Comparison of ENCODE assay signal across 8 mouse cellular contexts in the genomic region with DNA sequence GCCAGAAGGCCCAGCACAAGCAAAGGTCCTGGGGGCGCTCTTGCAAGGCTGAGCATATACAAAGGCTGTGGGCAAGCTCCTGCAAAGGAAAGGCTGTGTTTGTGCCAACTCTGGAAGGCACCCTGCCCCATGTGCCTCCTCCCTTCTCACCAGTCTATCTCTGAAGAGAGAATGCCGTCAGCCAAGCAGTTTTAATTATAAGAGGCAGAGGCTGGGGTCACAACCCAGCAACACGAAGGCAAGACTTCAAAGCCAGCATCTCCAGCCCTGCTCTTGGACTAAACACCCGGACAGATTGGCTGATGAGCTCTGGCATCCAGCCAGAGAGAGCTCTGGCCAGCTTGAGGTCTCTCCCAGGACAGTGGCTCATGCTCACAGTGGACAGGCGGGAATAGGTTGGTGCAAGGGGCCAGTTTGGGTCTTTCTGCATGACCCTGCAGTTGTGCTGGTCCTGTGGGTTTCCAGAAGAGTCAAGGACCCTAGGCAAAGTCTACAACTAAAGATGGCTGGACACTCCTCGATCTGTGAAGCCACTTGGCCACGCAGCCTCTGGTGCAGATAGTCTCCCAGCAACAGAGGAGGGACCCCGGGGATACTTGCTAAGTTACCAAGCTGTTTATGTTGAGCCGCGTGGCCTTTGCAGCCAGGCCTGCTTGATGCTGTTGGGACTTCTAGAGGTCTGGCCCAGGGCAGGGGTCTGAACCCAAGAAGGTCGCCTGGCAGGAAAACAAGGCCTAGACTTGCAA. TPM values are rescaled to one million over a fixed set of nuclear protein-coding genes. Genes with fewer than 3 reads are reported as not detected.
DNase-seq lines count a peak whose midpoint lies in the region; ATAC-seq and TF ChIP-seq lines count a peak whose summit lies in the region.

No protein-coding gene starts in this region.

- H3K9ac ChIP-seq in heart, adult 2 months (ENCODE audit: low read depth, low read length), result no peak overlapping the region
- H3K9ac ChIP-seq in stomach, embryonic 16.5 days (ENCODE audit: low read length), result peak overlapping the region; percentile 7
- H3K9ac ChIP-seq in stomach, postnatal 0 days (ENCODE audit: low read length), result no peak overlapping the region

- peak; percentile 51 to 53 for DNase-seq in heart, adult 2 months
- no peak for DNase-seq in heart, postnatal 25 days (ENCODE audit: low spot score)
- DNase-seq in stomach, postnatal 0 days (ENCODE audit: low spot score), result no peak
- DNase-seq in kidney, adult 2 months, result peak; percentile 36
- DNase-seq in skeletal muscle tissue, adult 2 months (ENCODE audit: low read depth, low spot score), result peak; percentile 25
- DNase-seq in thymus, adult 2 months, result no peak
- no peak for DNase-seq in thymus, postnatal 10 days (ENCODE audit: low spot score in 2 of 2)

- TF ChIP-seq POLR2A in heart, adult 2 months (IDR thresholded peaks at IDR 0.05; ENCODE audit: insufficient read depth, low read depth, low read length), result no peak
- no peak for TF ChIP-seq POLR2A in kidney, adult 2 months (IDR thresholded peaks at IDR 0.05; ENCODE audit: low read depth, low read length)
- no peak for TF ChIP-seq POLR2A in thymus, adult 2 months (IDR thresholded peaks at IDR 0.05; ENCODE audit: control insufficient read depth, extremely low read depth, insufficient read depth, low read length, poor library complexity)

- no peaks in the 10 kb centered on the region for H3K36me3 ChIP-seq in heart, adult 2 months (ENCODE audit: control insufficient read depth, insufficient read depth, low read length)
- no peaks in the 10 kb centered on the region for H3K36me3 ChIP-seq in stomach, embryonic 16.5 days (ENCODE audit: control insufficient read depth, insufficient read depth, low read length)
- H3K36me3 ChIP-seq in stomach, postnatal 0 days (ENCODE audit: control insufficient read depth, insufficient read depth, low read length), result no peaks in the 10 kb centered on the region
- no peaks in the 10 kb centered on the region for H3K36me3 ChIP-seq in kidney, adult 2 months (ENCODE audit: control insufficient read depth, insufficient read depth, low read length)
- H3K36me3 ChIP-seq in thymus, adult 2 months (ENCODE audit: control insufficient read depth, insufficient read depth, low read length), result no peaks in the 10 kb centered on the region

- no peak overlapping the region for H3K4me3 ChIP-seq in heart, adult 2 months
- H3K4me3 ChIP-seq in stomach, embryonic 16.5 days (replicated peaks; ENCODE audit: low read length), result no peak overlapping the region
- no peak overlapping the region for H3K4me3 ChIP-seq in stomach, postnatal 0 days (ENCODE audit: low read depth, low read length)
- no peak overlapping the region for H3K4me3 ChIP-seq in kidney, adult 2 months (ENCODE audit: insufficient read depth, low read depth, low read length)
- no peak overlapping the region for H3K4me3 ChIP-seq in thymus, adult 2 months (ENCODE audit: control insufficient read depth, insufficient read depth, low read length)

- no peaks in the 10 kb centered on the region; the same call in 1 of the 2 replicates for H3K27me3 ChIP-seq in heart, adult 2 months (ENCODE audit: control insufficient read depth, insufficient read depth, low read length)
- no peaks in the 10 kb centered on the region for H3K27me3 ChIP-seq in stomach, embryonic 16.5 days (ENCODE audit: control insufficient read depth, insufficient read depth, low read length)
- H3K27me3 ChIP-seq in stomach, postnatal 0 days (ENCODE audit: control insufficient read depth, insufficient read depth, low read length), result no peaks in the 10 kb centered on the region
- H3K27me3 ChIP-seq in kidney, adult 2 months (replicated peaks; ENCODE audit: control insufficient read depth, insufficient read depth, low read length), result no peaks in the 10 kb centered on the region
- no peaks in the 10 kb centered on the region for H3K27me3 ChIP-seq in thymus, adult 2 months (ENCODE audit: control insufficient read depth, insufficient read depth, low read length)

- H3K9me3 ChIP-seq in stomach, embryonic 16.5 days (replicated peaks; ENCODE audit: control insufficient read depth, low read length), result no peaks in the 10 kb centered on the region
- H3K9me3 ChIP-seq in stomach, postnatal 0 days (ENCODE audit: control insufficient read depth, low read length), result no peaks in the 10 kb centered on the region

- no peak for TF ChIP-seq EP300 in heart, adult 2 months (IDR thresholded peaks at IDR 0.05; ENCODE audit: insufficient read depth, low read depth, low read length)
- no peak for TF ChIP-seq EP300 in stomach, postnatal 0 days (optimal IDR thresholded peaks at IDR 0.05)

- no peak for TF ChIP-seq CTCF in heart, adult 2 months (IDR thresholded peaks at IDR 0.05)
- TF ChIP-seq CTCF in stomach, postnatal 0 days (IDR thresholded peaks at IDR 0.05; ENCODE audit: low read depth), result no peak
- no peak for TF ChIP-seq CTCF in kidney, adult 2 months (conservative IDR thresholded peaks at IDR 0.05; ENCODE audit: insufficient read depth, insufficient read length, low read depth, low read length)
- no peak for TF ChIP-seq CTCF in thymus, adult 2 months (IDR thresholded peaks at IDR 0.05; ENCODE audit: borderline replicate concordance, control insufficient read depth, extremely low read depth, insufficient read depth, low read length, poor library complexity)

- H3K27ac ChIP-seq in heart, adult 2 months, result peak overlapping the region; percentile 33
- H3K27ac ChIP-seq in stomach, embryonic 16.5 days (ENCODE audit: low read length), result no peak overlapping the region; the same call in 1 of the 2 replicates
- no peak overlapping the region for H3K27ac ChIP-seq in stomach, postnatal 0 days (replicated peaks)
- H3K27ac ChIP-seq in kidney, adult 2 months (ENCODE audit: insufficient read depth, low read depth, low read length), result no peak overlapping the region
- H3K27ac ChIP-seq in thymus, adult 2 months (ENCODE audit: control insufficient read depth, insufficient read depth, low read length), result no peak overlapping the region

- H3K4me1 ChIP-seq in heart, adult 2 months (ENCODE audit: control insufficient read depth, insufficient read depth, low read length), result no peaks in the 10 kb centered on the region
- peaks cover 9% of the 10 kb centered on the region; the same call in 1 of the 2 replicates for H3K4me1 ChIP-seq in stomach, embryonic 16.5 days (ENCODE audit: control insufficient read depth, insufficient read depth, low read length)
- no peaks in the 10 kb centered on the region for H3K4me1 ChIP-seq in stomach, postnatal 0 days (replicated peaks; ENCODE audit: control insufficient read depth, insufficient read depth)
- H3K4me1 ChIP-seq in kidney, adult 2 months (ENCODE audit: control insufficient read depth, insufficient read depth, low read length), result no peaks in the 10 kb centered on the region; the same call in 1 of the 2 replicates
- H3K4me1 ChIP-seq in thymus, adult 2 months (replicated peaks; ENCODE audit: control insufficient read depth, insufficient read depth, low read length), result no peaks in the 10 kb centered on the region; the same call in 1 of the 2 replicates

- ATAC-seq in stomach, embryonic 16.5 days (ENCODE audit: insufficient read depth, low FRiP score), result peak; percentile 27; the same call in 1 of the 2 replicates
- no peak for ATAC-seq in stomach, postnatal 0 days (ENCODE audit: low FRiP score, low TSS enrichment)

- WGBS in heart, adult 2 months, result 56% methylated on average over 11 of the region's 11 CpGs
- 65% methylated on average over 11 of the region's 11 CpGs for WGBS in stomach, embryonic 16.5 days
- 62% methylated on average over 11 of the region's 11 CpGs for WGBS in stomach, postnatal 0 days
- WGBS in kidney, adult 2 months, result 64% methylated on average over 11 of the region's 11 CpGs
- WGBS in thymus, adult 2 months, result 93% methylated on average over 11 of the region's 11 CpGs

- intact Hi-C loops in heart, adult 2 months (cut with DNase I), result no loop called here
- intact Hi-C loops in heart, postnatal 25 days (cut with DNase I), result no loop called here

- no peak overlapping the region for H3K4me2 ChIP-seq in stomach, embryonic 16.5 days (ENCODE audit: low read depth, low read length)
- H3K4me2 ChIP-seq in stomach, postnatal 0 days (replicated peaks; ENCODE audit: low read depth), result no peak overlapping the region

- no peaks in the 10 kb centered on the region for H3K79me2 ChIP-seq in heart, adult 2 months (replicated peaks; ENCODE audit: control insufficient read depth, insufficient read depth, low read length)

RNA-seq across cellular contexts. Expression of a gene that starts 12.9 kb away (rescaled TPM):
- total RNA-seq in heart, adult 2 months (2021), result 10 to 100 TPM; 11.1 to 11.7 TPM
- 11.7 and 12.5 TPM in 2 replicates for polyA plus RNA-seq in heart, adult 2 months (2012; rRNA removed)
- total RNA-seq in heart, postnatal 25 days (2021), result 10 to 100 TPM; 11.8 to 13.7 TPM
- polyA plus RNA-seq in stomach, embryonic 16.5 days (2015; fragmentation: Nextera tagmentation; extraction: Ambion mirVana), result 60.9 and 70.2 TPM in 2 replicates
- 32.4 and 41.6 TPM in 2 replicates for polyA plus RNA-seq in stomach, postnatal 0 days (2015; fragmentation: Nextera tagmentation; extraction: Ambion mirVana)
- 10.0 and 14.7 TPM in 2 replicates for polyA plus RNA-seq in kidney, adult 2 months (2012; rRNA removed)
- polyA plus RNA-seq in thymus, adult 2 months (2012; rRNA removed), result 2.8 and 3.7 TPM in 2 replicates

Comparison
In these comparisons a context has a peak if more than half of its experiments do, and no peak if none do; other contexts are left out.
1. DNase-seq: peak in heart, adult 2 months (2 of 2), kidney, adult 2 months (single experiment) and skeletal muscle tissue, adult 2 months (single experiment); none in heart, postnatal 25 days (single experiment), stomach, postnatal 0 days (single experiment), thymus, adult 2 months (single experiment) and thymus, postnatal 10 days (0 of 2).